Mouse (Mus musculus) brain, embryonic 18.5 days (tissue): ENCODE data around the gene Bcl2l1.

ENCODE experiments used
- DNase-seq: peaks from one replicate; pipeline ENCODE4 v3.0.0-alpha.2; 2012; ENCODE audit warnings: low read depth, low spot score

Gene Bcl2l1

DNA sequence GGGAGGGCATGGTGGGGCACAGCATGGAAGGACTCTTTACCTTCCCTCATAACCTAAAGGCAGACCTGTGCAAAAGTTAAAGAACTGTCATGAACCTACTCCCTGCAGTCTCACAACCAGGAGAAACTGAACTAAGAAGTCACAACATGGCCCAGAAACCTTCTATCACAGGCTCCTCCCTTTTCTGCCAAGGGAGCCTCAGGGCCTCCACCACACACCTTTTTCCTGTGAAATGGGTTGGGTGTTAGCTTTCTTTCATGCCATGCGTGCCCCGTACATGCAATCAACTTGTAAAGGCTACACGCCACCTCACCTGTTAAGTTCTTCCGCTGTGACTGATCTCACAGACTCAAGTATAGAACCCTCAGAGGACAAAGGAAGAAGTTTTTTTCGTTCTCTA is 28.4 kb downstream of the Bcl2l1 start:
- no peak for DNase-seq

DNA sequence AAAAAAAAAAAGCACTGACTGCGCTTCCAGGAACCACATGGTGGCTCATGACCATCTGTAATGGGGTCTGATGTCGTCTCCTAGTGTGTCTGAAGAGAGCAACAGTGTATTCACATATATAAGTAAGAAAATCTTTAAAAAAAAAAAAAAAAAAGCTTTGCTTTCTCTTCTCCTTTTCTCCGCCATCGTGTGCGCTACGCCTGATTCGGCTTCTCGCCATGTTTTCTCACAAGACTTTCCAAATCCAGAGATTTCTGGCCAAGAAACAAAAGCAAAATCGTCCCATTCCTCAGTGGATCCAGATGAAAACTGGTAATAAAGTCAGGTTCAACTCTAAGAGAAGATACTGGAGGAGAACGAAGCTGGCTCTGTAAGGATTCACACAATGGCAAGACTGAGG is 29.2 kb downstream of the Bcl2l1 start:
- no peak for DNase-seq

DNA sequence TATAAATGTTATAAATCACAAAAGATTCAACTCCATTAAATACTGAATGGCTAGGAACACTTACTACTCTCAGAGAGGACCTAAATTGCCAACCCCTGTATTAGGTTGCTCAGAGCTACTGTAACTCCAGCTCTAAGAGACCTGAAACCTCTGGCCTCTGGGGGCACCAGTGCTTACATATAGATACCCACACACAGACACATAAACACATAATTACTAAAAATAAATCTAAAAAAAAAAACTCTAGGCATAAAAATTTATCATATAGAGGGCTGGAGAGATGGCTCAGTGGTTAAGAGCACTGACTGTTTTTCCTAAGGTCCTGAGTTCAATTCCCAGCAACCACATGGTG is 30.8 kb downstream of the Bcl2l1 start:
- DNase-seq = no peak

- DNase-seq = no peak
Observed at GRCm38 (mm10) chr2:152799954-152800761, 31.4 kb downstream of the Bcl2l1 start.

DNA sequence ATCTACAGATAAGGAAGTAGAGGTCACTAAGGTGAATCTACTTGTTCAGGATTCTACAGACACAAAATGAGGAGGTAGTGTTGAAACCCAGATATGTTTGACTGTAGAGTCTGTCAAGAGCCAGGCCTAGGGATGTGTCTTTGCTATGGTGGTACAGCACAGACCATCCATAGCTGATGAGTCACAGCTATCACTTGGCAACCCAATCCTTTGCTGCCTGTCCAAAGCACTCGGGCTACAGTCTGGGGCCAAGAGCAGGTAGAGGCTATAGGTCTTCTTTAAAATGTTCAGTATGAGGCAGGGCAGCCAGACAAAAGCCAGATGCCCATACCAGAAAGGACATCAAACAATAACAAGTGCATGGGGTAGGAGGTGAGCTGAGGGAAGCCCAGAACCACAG is 33.9 kb downstream of the Bcl2l1 start:
- DNase-seq = no peak

- no peak for DNase-seq
Observed at GRCm38 (mm10) chr2:152794281-152794827, 37.2 kb downstream of the Bcl2l1 start.

- no peak for DNase-seq
Observed at GRCm38 (mm10) chr2:152793381-152793780, 38.1 kb downstream of the Bcl2l1 start.

GRCm38 (mm10) chr2:152792461-152792860 is 39.1 kb downstream of the Bcl2l1 start:
- DNase-seq = no peak

GRCm38 (mm10) chr2:152789591-152789999 is 41.9 kb downstream of the Bcl2l1 start:
- no peak for DNase-seq

DNA sequence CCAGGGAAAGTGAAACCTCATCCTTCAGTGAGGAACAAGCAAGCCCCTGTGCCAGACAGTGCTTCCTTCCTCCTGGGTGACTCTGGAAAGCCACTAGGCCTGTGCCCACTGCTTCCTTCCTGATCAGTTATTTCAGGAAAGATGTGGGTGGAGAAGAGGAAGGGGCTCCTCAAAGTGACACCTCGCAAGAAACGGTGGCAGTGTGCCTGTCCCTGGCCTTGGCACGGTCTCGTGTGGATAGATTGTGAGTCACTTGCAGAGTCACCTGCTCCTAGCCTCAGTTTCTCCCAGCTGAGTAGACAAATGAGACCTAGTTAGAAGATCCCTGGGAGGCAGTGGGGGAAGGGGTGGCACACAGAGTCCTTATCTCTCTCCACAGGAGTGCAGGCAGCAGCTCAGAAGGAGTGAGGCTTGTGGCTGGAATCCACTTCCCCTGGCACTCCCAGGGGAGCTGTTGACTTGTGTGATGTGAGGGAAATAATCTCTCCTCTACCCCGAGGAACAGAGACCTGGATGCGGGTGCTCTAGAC is 42.6 kb downstream of the Bcl2l1 start:
- DNase-seq = no peak

- DNase-seq = no peak
Observed at GRCm38 (mm10) chr2:152787543-152787942, 44.0 kb downstream of the Bcl2l1 start.

DNA sequence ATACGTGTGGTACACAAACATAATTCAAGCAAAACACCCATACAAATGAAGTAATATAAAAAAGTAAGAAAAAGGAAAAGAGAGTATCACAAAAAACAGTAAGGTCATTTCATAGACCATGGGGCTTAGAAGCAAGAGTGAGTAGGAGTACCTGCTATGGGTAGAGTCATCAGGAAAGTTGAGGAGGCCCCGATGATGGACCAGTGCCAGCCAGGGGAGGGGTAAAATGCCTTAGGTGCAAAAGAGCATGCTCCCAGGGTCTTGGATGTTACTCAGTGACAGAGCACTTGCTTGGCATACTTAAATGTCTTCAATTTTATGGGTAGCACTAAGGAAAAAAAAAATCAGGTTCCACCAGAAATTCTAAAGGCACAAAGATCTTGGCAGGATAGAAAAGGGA is 44.4 kb downstream of the Bcl2l1 start:
- no peak for DNase-seq

GRCm38 (mm10) chr2:152785446-152786350 is 45.8 kb downstream of the Bcl2l1 start:
- no peak for DNase-seq

- DNase-seq = no peak
Observed at GRCm38 (mm10) chr2:152784640-152785039, 46.9 kb downstream of the Bcl2l1 start.

DNA sequence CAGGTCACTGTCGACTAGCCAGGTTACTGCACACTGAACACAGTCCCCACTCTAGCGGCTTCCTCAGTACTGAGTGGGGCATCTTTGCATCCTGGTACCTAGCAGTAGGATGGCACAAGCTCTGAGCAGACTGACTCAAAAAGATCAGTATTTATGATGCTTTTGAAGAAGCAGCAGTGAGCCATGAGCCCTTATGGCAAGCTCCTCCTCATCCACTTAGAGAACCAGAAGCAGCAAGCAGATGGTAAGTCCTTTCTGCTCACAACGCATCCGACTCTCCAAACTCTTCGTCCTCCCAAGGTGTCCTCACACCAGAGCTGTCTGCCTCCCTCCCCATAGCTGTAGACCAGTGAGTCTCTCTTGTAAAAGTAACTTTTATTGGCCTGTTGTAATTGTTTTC is 48.3 kb downstream of the Bcl2l1 start:
- no peak for DNase-seq

DNA sequence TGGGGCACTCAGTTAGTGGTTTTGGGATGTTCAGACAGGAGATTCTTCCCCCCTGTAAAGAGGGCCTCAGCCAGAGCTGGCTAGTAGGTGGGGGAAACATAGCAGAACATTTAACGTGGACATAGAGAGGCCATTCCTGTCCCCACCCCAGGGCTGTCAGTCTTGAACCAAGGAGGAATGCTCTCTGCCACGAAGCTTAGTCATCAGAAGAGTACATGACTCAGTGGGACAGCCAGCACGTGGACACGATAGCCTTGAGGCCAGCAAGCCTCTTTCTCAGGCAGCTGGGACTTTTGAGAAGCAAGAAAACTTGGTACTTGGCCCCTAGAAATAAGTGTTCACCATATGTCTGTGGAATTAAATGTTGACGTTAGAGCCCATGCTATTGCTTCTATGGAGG is 48.9 kb downstream of the Bcl2l1 start:
- no peak for DNase-seq

- no peak for DNase-seq
Observed at GRCm38 (mm10) chr2:152781031-152781711, 50.4 kb downstream of the Bcl2l1 start.

- DNase-seq = no peak
Observed at GRCm38 (mm10) chr2:152780466-152780865, 51.1 kb downstream of the Bcl2l1 start.

DNA sequence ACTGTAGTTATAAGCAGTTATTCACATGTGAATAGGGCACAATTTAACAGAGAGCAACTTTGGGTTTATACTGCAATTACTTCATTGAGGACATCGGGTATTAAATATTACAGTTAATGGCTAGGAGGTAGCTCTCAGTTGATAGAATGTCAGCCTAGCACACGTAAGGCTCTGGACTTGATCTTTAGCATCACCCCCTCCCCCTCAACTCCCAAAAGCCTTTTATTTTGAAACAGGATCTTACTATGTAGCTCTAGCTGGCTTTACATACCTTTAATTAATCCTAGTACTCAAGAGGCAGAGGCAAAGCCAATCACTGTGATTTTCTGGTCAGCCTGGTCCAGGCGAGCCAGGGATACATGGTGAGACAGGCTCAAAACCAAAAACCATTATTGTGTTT is 54.4 kb downstream of the Bcl2l1 start:
- DNase-seq = no peak

GRCm38 (mm10) chr2:152776435-152776834 is 55.1 kb downstream of the Bcl2l1 start:
- DNase-seq = no peak

DNA sequence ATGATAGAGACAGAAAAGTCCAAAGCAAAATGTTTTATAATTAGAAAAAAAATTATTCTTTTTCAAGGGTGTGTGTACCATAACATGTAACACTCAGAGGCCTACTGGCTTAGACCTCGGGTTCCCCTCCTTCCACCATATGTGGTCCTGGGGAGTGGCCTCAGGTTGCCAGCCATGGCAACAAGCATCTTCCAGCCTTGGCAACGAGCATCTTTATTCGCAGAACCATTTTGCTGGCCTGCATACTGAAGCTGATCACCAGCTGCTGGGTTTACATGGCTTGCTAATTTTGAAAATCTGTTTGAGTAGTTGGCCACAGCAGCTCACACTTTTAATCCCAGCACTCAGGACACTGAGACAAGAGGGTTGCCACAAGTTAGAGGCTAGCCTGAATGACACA is 55.5 kb downstream of the Bcl2l1 start:
- no peak for DNase-seq

DNA sequence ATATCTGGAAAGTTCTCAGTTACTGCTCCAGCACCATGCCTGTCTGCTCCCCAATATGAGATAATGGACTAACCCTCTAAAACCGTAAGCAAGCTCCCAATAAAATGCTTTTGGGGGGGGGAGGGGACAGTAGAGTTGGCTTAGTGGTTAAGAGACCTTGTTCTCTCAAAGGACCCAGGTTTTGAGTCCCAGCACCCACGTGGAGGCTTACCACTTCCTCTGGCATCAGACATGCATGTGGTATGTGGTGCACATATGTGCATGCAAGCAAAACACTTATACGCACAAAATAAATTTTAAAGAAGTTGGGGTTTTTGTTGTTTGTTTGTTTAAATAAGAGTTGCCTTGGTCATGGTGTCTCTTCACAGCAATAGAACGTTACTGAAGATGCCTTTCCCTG is 56.2 kb downstream of the Bcl2l1 start:
- DNase-seq = no peak
